Mouse (Mus musculus) induced T-regulatory cell, adult 2 months (primary cell): ENCODE data around the gene Alg3.
A peak's percentile ranks its signal among the peaks of the same experiment; 100 is the strongest.

Experiments
- DNase-seq: peaks from one replicate; pipeline ENCODE4 v3.0.0-alpha.2; 2012; ENCODE audit warnings: low read depth

The Alg3 gene

DNA sequence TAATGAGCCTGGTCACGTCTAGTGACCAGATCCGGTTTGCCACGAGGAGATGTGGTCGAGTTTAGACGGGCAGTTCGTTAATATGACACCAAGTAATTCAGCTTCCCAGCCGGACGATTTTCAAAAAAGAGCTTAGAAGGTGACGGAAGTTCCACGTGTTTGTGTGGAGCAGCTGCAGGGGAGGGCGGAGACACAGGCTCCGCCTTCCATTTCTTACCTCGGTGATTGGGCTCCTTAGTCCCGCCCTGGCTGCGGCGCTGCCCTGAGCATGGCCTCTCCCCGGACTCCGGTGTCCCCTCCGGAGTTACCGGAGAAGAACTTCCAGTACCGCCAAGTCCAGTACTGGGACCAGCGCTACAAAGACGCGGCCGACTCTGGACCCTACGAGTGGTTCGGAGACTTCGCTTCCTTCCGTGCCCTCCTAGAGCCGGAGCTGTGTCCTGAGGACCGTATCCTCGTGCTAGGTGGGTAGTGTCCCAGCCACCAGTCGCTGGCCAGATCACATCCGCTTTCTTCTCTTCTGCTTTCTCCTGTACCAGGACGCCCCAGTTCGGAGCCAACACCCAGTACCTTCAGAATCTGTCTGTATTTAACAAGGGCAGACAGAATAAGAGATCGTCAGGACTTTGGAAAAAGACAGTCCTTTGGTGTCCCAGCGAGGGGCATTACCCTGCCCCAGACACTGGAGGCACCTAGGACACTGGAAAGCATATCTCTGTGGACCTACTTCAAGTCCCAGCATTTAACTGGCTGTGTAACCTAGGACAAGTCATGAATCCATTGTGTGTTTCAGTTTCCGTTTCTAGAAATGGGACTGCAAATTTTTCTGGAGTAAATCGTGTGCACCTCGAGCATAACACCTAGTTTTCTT, at the start of gene Alg3, which contains the start of the genes Eef1akmt4 and Gm49333:
Gene Alg3 (minus strand): TSS at position 379 of the 871 bp plus-strand sequence.
Gene Eef1akmt4 (plus strand): TSS at position 237 of the 871 bp plus-strand sequence.
Gene Gm49333 (plus strand): TSS at position 254 of the 871 bp plus-strand sequence.
- DNase-seq: peak; percentile 94

DNA sequence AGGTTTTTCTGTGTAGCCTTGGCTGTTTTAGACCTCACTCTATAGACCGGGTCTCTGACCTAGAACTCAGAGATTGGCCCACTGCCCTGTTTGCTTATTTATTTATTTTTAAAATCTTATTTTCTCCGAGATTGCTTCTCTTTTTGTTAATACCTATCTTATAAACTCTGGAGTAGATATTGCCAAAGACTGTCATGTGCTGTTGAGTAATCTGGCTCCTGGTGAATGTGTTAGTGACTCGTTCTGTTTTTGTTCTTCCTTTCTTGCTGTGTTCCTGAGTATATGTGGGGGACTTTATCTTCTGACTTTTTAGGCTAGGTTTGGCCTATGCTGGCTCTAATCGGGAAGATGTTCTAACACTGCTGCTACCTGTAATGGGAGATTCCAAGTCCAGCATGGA, 46.1 kb upstream of the Alg3 start:
- no peak for DNase-seq

- DNase-seq: no peak
Measured at GRCm38 (mm10) chr16:20653315-20653714, 41.8 kb upstream of the Alg3 start.

GRCm38 (mm10) chr16:20651947-20652310, 40.4 kb upstream of the Alg3 start:
- DNase-seq: no peak

DNA sequence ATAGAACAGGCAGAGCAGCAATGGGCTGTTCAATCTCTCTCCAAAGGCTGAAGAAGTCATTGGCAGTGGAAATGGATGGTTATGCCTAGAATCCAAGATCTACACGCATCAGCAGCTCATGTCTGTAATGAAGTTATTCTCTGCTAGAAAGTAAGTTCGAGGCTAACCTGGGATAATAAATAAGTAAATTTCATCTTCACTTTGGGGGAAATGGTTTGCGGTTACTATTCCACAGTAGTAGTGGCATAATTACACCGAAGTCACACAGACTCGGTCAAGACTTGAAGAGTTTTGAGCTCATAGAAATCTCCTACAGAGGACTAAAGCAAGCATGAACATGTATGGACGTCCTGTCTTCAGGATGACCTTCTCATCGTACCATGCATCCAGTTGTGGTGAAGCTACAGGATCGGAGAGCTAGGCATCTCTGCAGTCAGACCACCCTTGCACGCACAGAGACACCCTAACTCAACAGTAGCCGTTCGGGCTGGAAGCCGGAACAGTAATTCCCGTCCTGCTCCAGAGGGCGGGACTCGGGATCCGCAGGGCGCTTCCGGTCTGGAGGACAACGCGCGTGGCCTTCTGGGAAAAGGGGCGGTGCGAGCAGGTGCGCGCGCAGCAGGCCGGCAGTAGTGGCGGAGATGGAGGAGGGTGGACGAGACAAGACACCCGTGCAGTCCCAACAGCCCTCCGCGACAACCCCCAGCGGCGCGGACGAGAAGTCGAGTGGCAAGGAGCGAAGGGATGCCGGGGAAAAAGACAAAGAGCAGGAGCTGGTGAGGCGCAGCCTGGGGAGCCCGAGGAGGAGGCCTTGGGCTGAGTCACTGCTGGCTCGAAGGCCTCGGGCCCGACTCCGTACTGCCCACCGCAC, 39.8 kb upstream of the Alg3 start, which contains the start of gene Psmd2:
Gene Psmd2 (plus strand): TSS at position 577 of the 871 bp plus-strand sequence.
- DNase-seq: peak; percentile 95

DNA sequence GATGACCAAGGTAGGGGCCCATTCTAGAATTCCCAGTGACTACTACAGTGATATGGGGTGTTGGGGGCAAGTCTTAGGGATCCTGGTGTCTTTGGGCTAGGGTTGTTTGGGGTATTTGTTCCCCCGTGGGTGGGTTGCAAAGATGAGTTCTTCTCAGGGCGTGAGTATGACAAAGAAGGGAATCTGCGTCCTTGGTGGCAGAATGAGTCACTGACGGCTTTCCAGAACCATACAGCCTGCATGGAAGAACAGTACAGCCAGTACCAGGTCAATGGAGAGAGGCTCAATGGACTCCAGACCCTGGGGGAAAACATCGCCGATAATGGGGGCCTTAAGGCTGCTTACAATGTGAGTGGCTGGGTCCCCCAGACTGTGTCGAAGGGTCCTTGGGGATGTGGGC, 32.4 kb upstream of the Alg3 start:
- no peak for DNase-seq

DNA sequence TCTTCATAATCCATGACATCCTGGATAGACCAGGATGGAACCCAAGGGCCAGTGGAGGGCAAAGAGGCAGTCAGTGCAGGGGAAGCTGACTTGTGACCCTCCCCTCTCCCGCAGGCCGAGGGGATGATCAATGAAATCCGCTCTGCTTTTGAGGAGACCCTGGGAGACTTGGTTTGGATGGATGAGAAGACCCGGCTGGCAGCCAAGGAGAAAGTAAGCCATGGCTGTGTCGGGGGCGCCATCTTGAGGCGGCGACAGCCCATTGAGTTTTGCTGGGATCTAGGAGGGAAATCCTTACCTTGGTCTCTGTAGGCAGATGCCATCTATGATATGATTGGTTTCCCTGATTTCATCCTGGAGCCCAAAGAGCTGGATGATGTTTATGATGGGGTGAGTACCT, 30.6 kb upstream of the Alg3 start:
- DNase-seq: peak; percentile 61

GRCm38 (mm10) chr16:20638367-20638766, 26.8 kb upstream of the Alg3 start:
- DNase-seq: no peak

DNA sequence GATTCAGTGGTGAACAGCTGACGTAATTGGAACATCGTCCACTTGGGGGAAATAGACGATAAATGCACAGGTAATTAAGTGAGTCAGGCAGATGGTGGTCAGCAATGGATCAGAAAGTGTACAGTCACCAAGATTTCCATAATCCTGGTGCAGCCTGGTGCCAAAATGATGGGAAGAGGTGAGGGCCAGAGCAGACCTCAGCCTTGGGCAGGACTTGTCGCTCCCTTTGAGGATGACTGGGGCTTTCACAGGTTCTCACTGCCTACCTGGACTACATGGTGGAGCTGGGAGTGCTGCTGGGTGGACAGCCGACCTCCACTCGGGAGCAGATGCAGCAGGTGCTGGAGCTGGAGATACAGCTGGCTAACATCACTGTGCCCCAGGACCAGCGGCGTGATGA, 25.9 kb upstream of the Alg3 start:
- no peak for DNase-seq

GRCm38 (mm10) chr16:20629731-20630634, 18.4 kb upstream of the Alg3 start, which contains the start of gene Ece2:
Gene Ece2 (plus strand): TSS chr16:20629828.
- no peak for DNase-seq

DNA sequence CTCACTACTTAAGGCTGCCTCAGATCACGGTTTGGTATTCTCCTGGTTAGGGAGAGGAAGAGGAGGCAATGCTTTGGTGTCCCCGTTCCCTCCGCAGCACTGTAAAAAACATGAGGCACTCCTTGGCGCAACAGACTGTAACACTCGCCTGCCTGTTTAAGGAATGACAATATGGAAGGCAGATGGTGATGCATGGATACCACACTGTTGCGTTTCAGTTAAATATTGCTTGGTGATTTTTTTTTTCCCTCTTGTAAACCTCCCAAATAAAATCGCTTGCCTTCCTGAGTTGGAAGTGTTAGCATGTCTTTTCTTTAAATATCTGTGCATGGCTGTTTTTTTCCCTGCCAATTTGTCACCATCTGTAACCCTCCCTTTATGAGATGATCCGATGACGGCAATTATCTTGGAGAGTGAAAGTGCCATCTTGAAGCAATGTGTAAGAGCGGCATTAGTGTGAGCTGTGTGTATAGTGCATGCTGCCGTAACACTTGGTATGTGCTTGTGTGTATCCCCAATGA, 17.4 kb upstream of the Alg3 start:
- DNase-seq: no peak

DNA sequence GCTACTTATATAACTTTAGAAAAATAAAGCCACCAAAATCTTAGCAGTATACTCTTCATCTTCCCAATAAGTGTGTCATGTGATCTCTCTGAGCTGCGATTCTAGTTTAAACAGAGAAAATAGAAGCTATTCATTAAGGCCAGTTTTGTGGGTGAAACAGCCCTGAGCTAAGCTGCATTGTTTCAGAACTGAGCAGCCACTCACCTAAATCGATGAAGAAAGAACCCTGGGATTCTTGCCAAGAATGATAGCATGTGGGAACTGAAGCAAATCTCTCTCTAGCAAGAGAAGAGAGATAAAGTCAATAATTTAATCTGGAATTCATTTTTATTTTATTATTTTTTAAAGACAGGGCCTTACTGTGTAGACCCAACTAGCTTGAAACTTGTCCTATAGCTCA, 11.7 kb upstream of the Alg3 start:
- DNase-seq: no peak

DNA sequence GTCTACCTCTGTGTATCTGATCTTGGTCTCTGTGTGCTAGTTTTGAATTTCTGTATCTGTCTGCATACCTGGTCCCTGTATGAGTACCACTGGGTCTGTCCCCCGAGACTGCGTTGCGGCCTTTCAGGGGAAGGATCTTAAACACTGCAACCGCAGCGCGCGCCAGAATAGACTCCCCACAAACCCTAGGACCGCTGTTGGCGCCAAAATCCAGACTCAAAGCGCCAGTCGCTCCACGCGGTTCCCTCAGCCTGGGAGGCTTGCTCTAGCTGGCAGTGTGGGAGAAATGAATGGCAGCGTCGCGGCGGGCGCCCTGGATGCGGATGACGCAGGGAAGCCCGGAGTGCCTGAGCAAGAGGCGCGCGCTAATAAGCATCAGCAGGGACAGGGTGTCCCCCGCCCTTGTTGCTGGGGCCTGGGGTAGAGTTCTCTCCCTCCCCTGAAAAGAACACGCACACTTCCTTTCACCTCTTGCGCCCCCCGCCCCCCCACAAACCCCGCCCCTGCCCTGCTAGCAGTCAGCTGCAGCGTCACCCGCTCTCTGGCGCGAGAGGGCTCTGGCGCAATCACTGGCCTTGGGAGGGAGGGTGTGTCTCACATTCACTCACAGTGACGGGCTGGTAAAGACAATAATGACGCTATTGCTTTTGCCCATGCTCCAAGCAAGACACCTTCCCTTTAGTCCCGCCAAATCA, 10.6 kb upstream of the Alg3 start:
- DNase-seq: peak; percentile 70

GRCm38 (mm10) chr16:20621191-20621990, 9.9 kb upstream of the Alg3 start, which contains the start of gene Camk2n2:
Gene Camk2n2 (minus strand): TSS chr16:20621287.
- peak; percentile 67 for DNase-seq

- no peak for DNase-seq
Measured at GRCm38 (mm10) chr16:20620751-20621190, 9.2 kb upstream of the Alg3 start.

GRCm38 (mm10) chr16:20620399-20620735, 8.8 kb upstream of the Alg3 start:
- peak; percentile 42 for DNase-seq

DNA sequence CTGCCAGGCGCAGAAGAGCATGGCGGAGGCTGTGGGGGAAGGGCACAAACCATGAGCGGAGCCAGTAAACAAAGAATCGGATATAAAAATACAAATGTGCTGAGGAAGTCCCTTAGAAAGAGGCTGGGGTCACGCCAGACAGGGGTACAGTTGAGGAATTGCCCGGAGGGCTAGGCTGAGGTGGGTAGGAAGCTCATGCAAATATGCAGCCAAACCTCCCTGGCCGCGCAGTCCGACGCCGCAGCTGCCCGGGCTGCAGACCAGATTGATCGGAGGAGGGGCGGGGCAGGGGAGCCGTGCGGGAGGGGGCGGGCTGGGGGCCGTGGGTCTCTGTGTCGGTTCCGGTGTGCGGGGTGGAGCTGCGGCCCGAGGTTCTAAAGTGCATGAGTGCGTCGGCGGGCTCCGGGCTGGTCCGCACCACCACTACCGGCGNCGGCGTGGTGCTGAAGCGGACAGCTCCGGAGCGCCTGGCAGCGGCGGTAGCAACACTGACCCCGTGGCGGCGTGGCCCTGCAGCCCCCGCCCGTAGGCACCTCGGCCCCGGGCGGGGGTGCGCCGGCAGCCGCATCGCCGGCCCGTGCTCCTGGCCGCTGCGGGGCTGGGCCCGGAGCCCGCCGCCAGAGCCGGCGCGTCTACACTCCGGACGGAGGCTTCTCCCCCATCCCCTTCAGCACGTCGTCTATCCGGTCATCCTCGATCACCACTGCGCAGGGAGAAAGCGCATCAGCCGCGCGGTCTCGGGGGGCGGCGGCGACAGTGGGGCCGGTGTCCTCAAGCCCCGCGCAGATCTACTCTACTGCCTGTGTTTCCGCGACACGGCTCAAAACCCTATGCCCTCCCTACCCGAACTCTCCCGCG, 8.2 kb upstream of the Alg3 start:
- DNase-seq: peak; percentile 44

DNA sequence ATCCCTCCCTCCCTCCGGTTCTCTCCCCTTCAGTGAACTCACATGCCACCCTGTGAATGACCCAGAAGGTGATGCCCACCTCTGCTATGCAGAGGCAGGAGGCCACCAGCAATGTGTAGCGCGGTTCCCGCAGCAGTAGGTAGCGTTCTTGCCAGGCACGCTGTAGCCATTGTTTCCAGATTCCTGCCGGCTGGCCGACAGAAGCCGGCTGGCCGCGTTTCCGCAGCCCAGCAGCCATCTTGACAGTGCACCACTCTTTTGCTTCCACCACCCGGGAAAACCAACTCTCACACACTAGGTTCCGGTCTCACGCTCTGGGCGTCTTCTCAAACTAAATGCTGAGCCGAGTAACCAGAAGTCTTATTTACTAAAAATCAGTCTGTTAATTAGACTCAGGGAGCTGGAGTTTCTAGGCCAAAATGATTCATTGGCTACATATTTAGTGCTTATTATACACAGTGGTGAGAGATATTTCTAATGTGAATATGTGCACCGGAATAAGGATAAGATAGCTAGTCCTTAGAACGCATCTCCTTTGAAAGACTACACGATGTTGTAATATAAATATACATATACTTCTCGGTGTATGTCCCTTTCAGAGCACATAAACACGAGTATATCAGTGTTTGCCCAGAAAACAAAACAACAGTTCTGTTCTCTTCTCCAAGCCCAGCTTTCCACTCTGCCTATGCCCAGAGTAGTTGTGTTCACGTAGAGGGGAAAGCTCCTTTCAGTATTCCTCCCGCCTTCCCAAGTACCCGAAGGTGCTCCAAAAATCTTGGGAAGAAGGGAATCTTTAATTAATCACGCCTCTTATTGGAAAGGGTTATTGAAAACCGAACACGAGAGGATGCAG, 806 bp downstream of the Alg3 start:
- peak; percentile 93 for DNase-seq
